Mouse (Mus musculus) ES-Bruce4 (cell line): ENCODE results near the gene Ralbp1. TPM values are rescaled to one million over a fixed set of nuclear protein-coding genes. Genes with fewer than 3 reads are reported as not detected.

ENCODE experiments used
- H3K27ac ChIP-seq: 2 replicates; pipeline ENCODE4 v1.5.1; 2012; ENCODE audit warnings: low read length, inconsistent platforms; ENCODE audit not compliant: insufficient read depth
- H3K27me3 ChIP-seq: 2 replicates; pipeline ENCODE4 v1.6.1; 2012; ENCODE audit warnings: mild to moderate bottlenecking, low read length, inconsistent platforms; ENCODE audit not compliant: control insufficient read depth, poor library complexity, insufficient read depth, severe bottlenecking
- H3K36me3 ChIP-seq: 2 replicates; pipeline ENCODE4 v1.6.1; 2012; ENCODE audit warnings: inconsistent platforms, mild to moderate bottlenecking, low read length, moderate library complexity; ENCODE audit not compliant: control insufficient read depth, poor library complexity, insufficient read depth, severe bottlenecking
- H3K4me1 ChIP-seq: one replicate; pipeline ENCODE4 v1.8.1; 2011; ENCODE audit warnings: low read length; ENCODE audit not compliant: control insufficient read depth, insufficient read depth
- H3K4me3 ChIP-seq: 2 replicates; pipeline ENCODE4 v1.5.1; 2011; ENCODE audit warnings: low read depth, mild to moderate bottlenecking, low read length
- H3K9ac ChIP-seq: 2 replicates; pipeline ENCODE4 v1.6.1; 2012; ENCODE audit warnings: low read depth, mild to moderate bottlenecking, inconsistent platforms; ENCODE audit not compliant: poor library complexity, severe bottlenecking
- H3K9me3 ChIP-seq: replicated peaks from 2 replicates; pipeline ENCODE4 v1.6.1; 2012; ENCODE audit warnings: mild to moderate bottlenecking, low read length, inconsistent platforms; ENCODE audit not compliant: control insufficient read depth, poor library complexity, insufficient read depth, severe bottlenecking
- CTCF ChIP-seq: IDR thresholded peaks from one replicate; pipeline ENCODE4 v1.8.1; 2011; ENCODE audit warnings: low read depth, low read length
- EP300 ChIP-seq: IDR thresholded peaks from 2 replicates; pipeline ENCODE4 v1.6.1; 2011; ENCODE audit warnings: low read depth, low read length; ENCODE audit not compliant: insufficient read depth
- POLR2A ChIP-seq: IDR thresholded peaks from one replicate; pipeline ENCODE4 v1.8.1; 2011; ENCODE audit warnings: low read length; ENCODE audit not compliant: insufficient read depth
- polyA plus RNA-seq: library from polyadenylated mRNA; stranded (reverse); fragments of >200 nt; gene quantifications from 2 replicates; pipeline ENCODE4 v1.2.4, GENCODE M21; 2011; ENCODE audit warnings: low read depth; ENCODE audit not compliant: missing spikeins, insufficient read depth, insufficient read length

Ralbp1 gene
- polyA plus RNA-seq, 1 experiment, result 42.9 TPM

GRCm38 (mm10) chr17:65828951-65829350 lies 56.6 kb downstream of the Ralbp1 start:
- H3K36me3 ChIP-seq, result peaks cover 24% of the 10 kb centered on the region
- H3K27ac ChIP-seq, result no peak overlapping the region
- TF ChIP-seq CTCF (no peak), EP300 (no peak), POLR2A (no peak)
- H3K9me3 ChIP-seq, result no peaks in the 10 kb centered on the region
- H3K4me1 ChIP-seq, result no peaks in the 10 kb centered on the region
- H3K4me3 ChIP-seq, result no peak overlapping the region
- H3K9ac ChIP-seq, result no peak overlapping the region
- H3K27me3 ChIP-seq, result no peaks in the 10 kb centered on the region

DNA sequence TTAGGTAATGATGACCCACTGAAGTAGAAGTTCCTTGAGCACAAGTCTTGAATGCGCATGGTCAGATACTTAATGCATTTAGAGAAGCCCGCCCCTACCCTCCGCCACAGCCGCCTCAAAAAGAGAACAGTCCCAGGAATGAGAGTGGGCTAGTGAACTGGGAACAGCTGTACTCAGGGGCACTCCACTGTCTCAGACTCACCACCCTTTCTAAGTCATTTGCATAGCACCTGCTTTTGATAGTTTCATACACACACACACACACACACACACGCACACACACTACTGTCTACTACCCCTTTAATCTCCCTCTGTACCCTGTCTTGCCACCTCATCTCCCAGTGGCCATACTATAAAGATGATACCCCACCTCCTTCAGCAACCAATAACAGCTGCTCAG lies 57.7 kb downstream of the Ralbp1 start:
- no peak overlapping the region for H3K4me3 ChIP-seq
- H3K4me1 ChIP-seq, result no peaks in the 10 kb centered on the region
- H3K27ac ChIP-seq, result no peak overlapping the region
- H3K9me3 ChIP-seq, result no peaks in the 10 kb centered on the region
- H3K9ac ChIP-seq, result no peak overlapping the region
- peaks cover 16% of the 10 kb centered on the region for H3K36me3 ChIP-seq
- no peaks in the 10 kb centered on the region for H3K27me3 ChIP-seq
- TF ChIP-seq EP300 (no peak), POLR2A (no peak), CTCF (no peak)

- Histone ChIP-seq H3K9me3 (no peaks in the 10 kb centered on the region), H3K36me3 (peaks cover 15% of the 10 kb centered on the region), H3K27ac (no peak overlapping the region), H3K4me1 (no peaks in the 10 kb centered on the region), H3K9ac (no peak overlapping the region), H3K27me3 (no peaks in the 10 kb centered on the region), H3K4me3 (no peak overlapping the region)
- TF ChIP-seq CTCF (no peak), EP300 (no peak), POLR2A (no peak)
Measured at GRCm38 (mm10) chr17:65827119-65827840, 58.3 kb downstream of the Ralbp1 start.

DNA sequence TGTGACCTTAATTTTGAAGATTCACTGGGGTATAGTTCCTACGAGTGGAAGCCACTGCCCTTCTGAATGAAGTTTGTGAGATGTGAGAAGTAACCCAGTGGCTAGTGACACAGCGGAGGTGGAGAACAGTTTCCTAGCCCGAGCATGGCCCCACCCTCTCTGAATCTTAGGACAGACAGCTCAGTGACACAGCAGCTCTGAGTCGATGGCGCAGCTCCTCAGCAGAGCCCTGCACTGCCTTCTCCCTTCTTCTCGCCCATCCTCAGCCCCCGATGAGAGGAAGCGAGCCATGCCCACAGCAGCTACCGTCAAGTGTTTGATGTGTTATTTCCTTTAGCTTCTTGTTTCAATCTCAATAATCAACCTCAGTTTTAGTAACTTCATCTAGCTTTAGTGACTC lies 59.3 kb downstream of the Ralbp1 start:
- H3K27ac ChIP-seq, result no peak overlapping the region
- H3K9ac ChIP-seq, result no peak overlapping the region
- no peaks in the 10 kb centered on the region for H3K27me3 ChIP-seq
- no peak for TF ChIP-seq EP300
- no peak for TF ChIP-seq CTCF
- TF ChIP-seq POLR2A, result no peak
- no peak overlapping the region for H3K4me3 ChIP-seq
- no peaks in the 10 kb centered on the region for H3K9me3 ChIP-seq
- H3K36me3 ChIP-seq, result peaks cover 8% of the 10 kb centered on the region
- H3K4me1 ChIP-seq, result no peaks in the 10 kb centered on the region

GRCm38 (mm10) chr17:65824246-65824645 lies 61.4 kb downstream of the Ralbp1 start:
- Histone ChIP-seq H3K9me3 (no peaks in the 10 kb centered on the region), H3K4me3 (no peak overlapping the region), H3K4me1 (no peaks in the 10 kb centered on the region), H3K27me3 (no peaks in the 10 kb centered on the region), H3K36me3 (peaks cover 12% of the 10 kb centered on the region), H3K9ac (no peak overlapping the region), H3K27ac (no peak overlapping the region)
- TF ChIP-seq POLR2A (no peak), CTCF (no peak), EP300 (no peak)

- no peaks in the 10 kb centered on the region for H3K27me3 ChIP-seq
- peaks cover 13% of the 10 kb centered on the region for H3K36me3 ChIP-seq
- no peaks in the 10 kb centered on the region for H3K4me1 ChIP-seq
- no peak overlapping the region for H3K9ac ChIP-seq
- no peaks in the 10 kb centered on the region for H3K9me3 ChIP-seq
- no peak for TF ChIP-seq EP300
- TF ChIP-seq CTCF, result no peak
- no peak for TF ChIP-seq POLR2A
- H3K4me3 ChIP-seq, result no peak overlapping the region
- H3K27ac ChIP-seq, result no peak overlapping the region
Measured at GRCm38 (mm10) chr17:65822423-65822822, 63.2 kb downstream of the Ralbp1 start.
